Mouse (Mus musculus): ENCODE measurements around the gene Eno2.

DNA sequence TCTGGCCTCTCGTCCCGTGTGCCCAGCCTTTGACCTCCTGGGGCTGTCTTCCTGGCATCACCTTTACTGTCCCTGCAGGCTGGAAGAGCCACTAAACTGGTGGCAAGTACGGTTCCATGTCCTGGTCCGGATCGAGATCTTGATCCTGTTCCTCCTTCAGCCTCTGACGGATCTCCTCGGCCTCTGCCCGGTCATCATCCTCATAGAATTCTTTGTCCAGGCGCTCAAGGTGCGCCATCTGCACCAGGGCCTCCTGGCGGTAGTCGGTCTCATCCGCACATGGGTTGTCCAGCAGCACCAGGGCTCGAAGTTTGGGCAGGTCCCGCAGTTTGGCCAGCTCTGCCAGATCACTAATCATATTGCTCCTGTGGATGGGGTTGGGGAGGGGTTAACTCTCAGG is 1.0 kb upstream of the Eno2 start:
- TF ChIP-seq CTCF (IDR thresholded peaks at IDR 0.05; ENCODE audit: control insufficient read depth, insufficient read depth, low read length) (no peak), POLR2A (IDR thresholded peaks at IDR 0.05; ENCODE audit: borderline replicate concordance, control insufficient read depth, low read depth, low read length) (no peak)
